Mouse (Mus musculus): ENCODE measurements around the gene Gm39566.
"Not testable (repeated sequence)": the region's sequence is repeated elsewhere in the genome, so short reads cannot be mapped to it uniquely, and the experiment has no call there.

Gm39566 gene

DNA sequence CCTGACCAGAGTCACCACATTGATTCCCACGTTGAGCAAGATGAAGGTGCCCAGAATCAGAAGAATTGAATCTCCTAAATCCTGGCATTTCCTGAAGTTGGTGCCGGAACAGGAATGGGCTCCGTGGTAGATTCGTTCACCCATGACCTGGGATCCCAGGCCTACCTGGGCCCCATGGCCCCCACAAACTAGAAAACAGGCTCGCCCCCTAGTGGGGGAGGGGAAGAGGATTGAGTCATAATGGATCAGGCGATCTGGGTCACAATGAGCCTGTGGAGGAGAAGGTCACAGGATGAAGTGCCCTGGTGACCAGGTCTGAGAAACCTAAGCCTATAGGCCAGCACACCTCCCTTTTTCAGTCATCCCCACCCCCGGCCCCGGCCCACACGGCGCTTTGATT lies at the start of gene Gm39566:
TSS of gene Gm39566 (minus strand) at position 144 of the 400 bp plus-strand sequence.
- DNase-seq (ENCODE audit: low spot score in 2 of 2), result no peak

GRCm38 (mm10) chr11:69864138-69864860 lies 49.2 kb upstream of the Gm39566 start:
- no peak for DNase-seq (ENCODE audit: low spot score in 2 of 2)

DNA sequence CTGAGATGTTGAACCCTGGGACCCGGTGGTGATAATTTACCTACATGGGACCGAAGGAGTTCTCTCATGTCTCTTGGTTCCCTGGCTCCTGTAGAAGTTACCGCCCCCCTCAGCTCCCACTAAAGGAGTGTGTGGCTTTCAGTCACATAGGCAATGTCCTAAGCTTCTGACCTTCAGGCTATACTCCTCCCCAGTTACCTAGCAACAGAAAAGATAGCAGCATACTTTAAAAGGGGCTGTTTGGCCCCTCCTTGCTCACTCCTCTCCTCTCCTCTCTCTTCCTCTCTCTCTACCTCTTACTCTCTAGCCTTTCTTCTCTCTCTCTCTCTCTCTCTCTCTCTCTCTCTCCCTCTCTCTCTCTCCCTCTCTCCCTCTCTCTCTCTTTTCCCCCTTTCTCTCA lies 48.6 kb upstream of the Gm39566 start:
- not testable (repeated sequence) for DNase-seq (ENCODE audit: low spot score in 2 of 2)

DNA sequence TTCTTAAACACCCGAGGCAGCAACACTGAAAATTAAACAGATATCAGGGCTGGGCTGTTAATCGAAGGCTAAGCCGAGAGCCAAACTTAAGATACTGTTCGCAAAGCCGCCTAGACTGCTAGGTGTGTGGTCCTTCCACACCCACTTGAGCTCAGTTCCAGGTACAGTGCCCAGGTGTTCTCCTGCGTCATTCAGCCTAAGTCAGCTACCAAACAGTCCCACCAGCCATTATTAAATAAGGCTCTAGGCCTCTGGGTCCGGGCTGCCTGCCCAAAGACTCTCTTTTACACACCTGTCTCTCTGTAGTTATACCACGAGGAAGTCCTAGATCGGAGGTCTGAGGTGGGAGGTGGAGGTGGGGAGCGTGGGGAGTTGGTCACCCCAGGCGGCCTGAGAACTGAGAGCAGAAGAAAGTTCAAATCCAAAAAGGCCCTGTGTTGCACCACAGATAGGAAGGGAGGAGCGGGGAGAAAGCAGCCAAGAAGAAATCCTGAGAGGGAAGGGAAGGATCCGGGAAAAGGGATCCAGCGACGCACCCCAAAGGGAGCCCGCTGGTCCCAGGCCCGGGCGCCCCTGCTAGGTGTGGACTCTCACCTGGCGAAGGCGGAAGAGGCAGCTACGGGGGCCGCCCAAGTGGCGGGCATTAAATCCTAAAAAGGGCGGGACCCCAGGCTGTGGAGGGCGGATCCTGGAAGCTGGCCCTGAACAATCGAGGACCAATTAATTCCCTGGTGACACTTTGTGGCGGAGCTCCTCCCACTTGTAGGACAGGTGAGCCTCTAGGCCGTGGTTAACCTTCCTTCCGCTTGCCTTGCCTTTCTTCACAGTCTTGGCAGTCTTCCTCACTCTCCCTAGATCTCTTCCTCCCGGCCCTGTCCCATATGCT lies 43.3 kb upstream of the Gm39566 start, which contains the start of gene Tnk1:
TSS of gene Tnk1 (minus strand) at position 618 of the 886 bp plus-strand sequence.
- DNase-seq (ENCODE audit: low spot score in 2 of 2), result no peak

DNA sequence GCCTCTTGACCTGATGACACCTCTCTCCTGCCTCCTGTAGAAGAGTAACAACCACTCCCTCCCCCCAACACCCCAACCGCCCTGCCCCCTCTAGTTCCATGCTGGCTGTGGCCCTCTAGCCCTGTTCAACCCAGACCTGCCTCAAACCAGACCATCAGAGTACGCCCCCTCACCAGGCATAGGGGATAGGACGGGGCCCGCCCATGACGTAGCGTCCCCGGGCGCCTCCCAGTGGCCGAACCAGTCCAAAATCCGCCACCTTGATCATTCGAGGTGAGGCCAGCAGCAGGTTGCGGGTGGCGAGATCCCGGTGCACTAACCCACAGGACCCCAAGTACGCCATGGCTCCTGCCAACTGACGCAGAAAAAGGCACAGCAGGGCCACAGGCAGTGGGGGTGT lies 40.2 kb upstream of the Gm39566 start:
- no peak for DNase-seq (ENCODE audit: low spot score in 2 of 2)

DNA sequence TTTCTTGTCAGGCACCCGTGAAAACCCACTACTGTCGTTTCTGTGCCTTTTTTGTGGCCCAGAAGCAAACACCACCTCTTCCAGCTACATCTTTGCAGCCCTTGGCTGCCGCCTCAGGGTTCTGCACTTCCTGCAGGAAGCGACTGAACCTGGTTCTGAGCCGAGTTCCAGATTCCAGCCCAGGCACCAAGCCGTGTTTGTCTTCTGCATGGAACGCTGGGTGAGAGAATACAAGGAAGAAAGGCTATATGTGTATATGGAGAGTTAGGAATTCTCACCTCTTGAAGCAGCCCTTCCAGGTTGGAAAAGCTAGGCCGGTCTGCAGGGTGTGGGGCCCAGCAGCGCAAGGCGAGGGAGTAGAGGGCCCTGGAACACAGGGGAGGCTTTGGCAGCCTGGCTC lies 39.6 kb upstream of the Gm39566 start:
- no peak for DNase-seq (ENCODE audit: low spot score in 2 of 2)

DNA sequence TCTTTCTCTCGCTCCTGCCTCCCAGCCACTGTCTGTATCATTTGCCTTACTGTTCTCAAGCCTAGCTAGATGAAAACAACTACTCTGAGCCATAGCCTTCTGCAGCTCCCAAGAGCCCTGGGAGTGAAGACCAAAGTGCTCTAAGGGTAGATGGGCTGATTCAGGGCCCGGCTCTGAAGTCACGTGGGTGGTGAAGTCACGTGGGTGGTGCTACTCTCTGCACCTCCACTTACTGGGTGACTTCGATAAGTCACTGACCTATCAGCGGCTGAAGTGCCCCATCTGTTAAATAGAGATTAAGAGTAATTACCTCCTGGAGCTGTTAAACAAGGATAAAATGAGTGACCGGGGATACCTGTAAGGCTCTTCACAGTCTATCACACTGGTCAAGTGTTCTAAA lies 38.9 kb upstream of the Gm39566 start:
- no peak for DNase-seq (ENCODE audit: low spot score in 2 of 2)

DNA sequence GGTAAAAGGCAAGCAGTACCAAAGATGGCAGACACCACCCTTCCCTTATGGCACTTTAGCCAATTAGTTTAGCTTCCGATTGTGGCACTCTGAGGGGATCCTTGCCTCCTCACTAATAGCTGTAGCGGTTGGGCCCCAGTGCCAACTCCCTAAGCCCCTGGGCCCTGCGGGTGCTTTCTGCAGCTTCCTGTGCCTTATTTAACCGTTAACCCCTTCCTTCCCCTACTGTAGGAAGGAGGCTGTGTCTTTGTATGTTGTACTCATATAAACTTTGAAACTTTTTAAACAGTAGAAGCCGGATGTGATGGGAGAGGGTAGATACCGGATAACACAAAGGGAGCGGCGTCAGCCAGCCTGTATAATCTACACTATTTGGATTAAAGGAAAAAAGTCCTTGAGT lies 35.7 kb upstream of the Gm39566 start:
- no peak for DNase-seq (ENCODE audit: low spot score in 2 of 2)

GRCm38 (mm10) chr11:69849884-69850283 lies 34.8 kb upstream of the Gm39566 start:
- DNase-seq (ENCODE audit: low spot score in 2 of 2), result no peak

DNA sequence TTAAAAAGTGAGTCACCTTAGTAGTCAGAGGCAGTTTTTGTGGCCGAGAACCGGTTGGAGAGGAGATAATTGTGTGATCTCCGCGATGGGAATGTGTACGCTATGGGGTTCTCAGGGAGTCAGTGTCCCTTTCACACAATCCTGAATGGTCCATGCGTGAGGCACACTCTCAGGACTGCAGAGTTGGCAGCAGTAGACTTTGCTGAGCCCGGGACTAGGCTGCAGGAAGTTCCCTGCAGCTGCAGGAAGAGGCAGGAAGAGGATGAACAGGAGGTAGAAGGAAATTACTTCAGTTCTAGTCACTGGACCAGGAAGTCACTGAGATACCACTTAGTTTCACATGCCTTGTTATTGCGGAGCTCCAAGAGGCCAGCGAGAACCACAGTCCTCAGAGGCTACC lies 34.0 kb upstream of the Gm39566 start:
- no peak for DNase-seq (ENCODE audit: low spot score in 2 of 2)

- DNase-seq (ENCODE audit: low spot score in 2 of 2), result no peak
Measured at GRCm38 (mm10) chr11:69848021-69848420, 32.9 kb upstream of the Gm39566 start.

GRCm38 (mm10) chr11:69846738-69847688 lies 31.9 kb upstream of the Gm39566 start:
- no peak for DNase-seq (ENCODE audit: low spot score in 2 of 2)

DNA sequence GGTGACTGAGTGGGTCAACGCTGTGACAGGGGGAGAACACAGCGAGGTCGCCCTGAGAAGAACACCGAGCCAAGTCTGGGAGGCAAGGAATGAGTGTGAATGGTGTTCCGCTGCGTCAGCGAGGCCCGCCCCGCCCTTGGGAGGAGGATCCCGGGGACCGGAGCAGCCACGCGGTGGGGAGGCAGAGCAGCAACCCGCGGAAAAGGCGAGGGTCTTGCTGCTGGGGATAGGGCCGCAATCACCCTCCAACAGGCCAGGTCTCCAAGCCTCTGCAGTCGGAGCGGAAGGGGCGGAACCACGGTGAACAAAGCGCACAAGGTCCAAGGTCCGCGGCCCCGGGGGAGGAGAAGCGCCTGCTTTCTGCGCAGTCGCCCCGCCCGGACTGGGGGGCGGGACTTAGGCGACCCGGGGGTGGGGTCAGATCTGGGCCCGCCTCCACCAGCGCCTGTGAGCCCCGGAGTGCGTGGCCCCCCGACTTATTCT lies 31.1 kb upstream of the Gm39566 start, which contains the start of gene Plscr3:
TSS of gene Plscr3 (plus strand) at position 179 of the 483 bp plus-strand sequence.
- peak; percentile 72 to 77 for DNase-seq (ENCODE audit: low spot score in 2 of 2)

DNA sequence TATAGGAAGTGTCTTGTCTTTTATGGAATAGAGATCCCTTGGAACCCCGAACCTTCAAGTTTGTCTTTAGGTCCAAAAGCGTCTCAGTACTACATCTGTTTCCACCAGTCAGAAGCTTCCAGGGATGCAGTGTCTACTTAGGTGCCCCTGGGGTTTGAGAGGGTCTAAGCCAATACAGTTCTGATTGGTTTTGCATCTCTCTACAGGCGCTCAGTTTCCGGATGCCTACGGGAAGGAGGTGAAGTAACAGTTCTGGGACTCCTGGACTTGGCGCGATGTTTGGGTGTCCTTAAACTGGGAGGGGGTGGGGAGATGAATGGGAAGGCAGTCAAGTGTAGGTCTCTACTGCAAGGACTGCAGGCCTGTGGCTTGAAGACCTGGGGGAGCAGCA lies 23.6 kb upstream of the Gm39566 start:
- DNase-seq (ENCODE audit: low spot score in 2 of 2), result no peak

- peak; percentile 86 to 93 for DNase-seq (ENCODE audit: low spot score in 2 of 2)
Measured at GRCm38 (mm10) chr11:69837952-69838713, 23.0 kb upstream of the Gm39566 start, which contains the start of gene Tmem256. Gene Tmem256 (plus strand): TSS chr11:69838514.

DNA sequence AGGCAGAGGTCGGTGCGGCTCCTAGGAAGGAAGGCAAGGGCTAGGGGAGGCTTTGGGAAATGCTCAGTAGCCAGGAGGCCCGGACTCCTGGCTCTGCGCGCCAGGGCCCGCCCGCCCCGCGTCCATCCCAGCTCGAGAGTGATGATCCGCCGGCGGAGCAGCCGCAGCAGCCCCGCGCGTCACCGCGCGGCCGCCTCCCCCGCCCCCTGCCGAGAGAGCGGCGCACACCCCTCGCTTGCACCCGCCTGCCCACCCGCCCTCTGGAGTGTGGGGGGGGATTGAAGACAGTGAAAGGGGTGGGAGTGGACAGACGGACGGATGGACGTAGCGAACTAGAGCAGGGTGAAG lies 22.5 kb upstream of the Gm39566 start, which contains the start of gene Nlgn2:
TSS of gene Nlgn2 (minus strand) at position 181 of the 348 bp plus-strand sequence.
- no peak for DNase-seq (ENCODE audit: low spot score in 2 of 2)

DNA sequence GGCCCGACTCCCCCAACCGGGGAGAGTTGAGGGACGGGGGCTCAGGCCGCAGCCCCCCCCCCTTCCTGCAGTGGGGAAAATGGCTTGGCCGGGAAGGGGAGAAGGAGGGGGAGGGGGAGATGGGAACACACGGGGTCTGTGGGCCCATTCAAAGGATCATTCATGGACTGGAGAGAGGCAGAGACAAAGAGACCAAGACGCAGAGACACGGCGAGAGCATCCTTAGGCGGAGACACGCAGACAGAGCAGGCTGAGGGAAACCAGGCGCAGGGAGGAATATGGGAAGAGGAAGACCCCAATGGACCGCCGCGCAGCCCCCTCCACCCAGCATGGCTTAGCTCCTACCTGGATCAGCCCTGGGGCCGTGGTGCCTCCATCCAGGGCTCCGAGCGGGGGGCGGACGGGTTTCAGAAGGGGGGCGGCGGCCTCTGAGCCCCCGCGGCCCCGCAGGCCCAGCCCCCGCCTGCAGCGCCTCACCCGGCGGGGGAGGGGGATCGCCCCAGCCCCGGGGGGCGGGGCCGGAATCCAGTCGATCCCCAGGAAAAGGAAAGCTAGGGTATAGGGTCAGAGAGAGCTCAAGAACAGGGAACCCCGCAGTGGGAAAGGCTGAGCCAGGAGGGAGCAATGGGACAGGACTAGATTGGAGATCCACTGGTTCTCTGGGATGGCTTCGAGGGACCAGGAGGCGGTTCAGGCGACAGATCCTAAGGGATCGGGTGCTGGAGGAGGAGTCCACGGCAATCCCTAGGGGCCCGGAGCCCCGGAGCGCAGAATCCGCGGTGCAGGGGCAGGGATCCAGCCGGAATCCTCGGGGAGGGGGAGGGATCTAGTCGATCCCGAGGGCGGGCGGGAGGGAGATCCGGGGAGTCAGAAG lies 21.8 kb upstream of the Gm39566 start:
- peak; percentile 25 to 32 for DNase-seq (ENCODE audit: low spot score in 2 of 2)

GRCm38 (mm10) chr11:69835966-69836335 lies 20.9 kb upstream of the Gm39566 start:
- no peak for DNase-seq (ENCODE audit: low spot score in 2 of 2)

- DNase-seq (ENCODE audit: low spot score in 2 of 2), result no peak
Measured at GRCm38 (mm10) chr11:69835326-69835965, 20.3 kb upstream of the Gm39566 start.

Measured in frontal cortex, postnatal 25 days (tissue).